Mouse (Mus musculus) urinary bladder, postnatal 10 days (tissue): Measurements from ENCODE around the gene Rpgrip1.

Source experiments
- DNase-seq: peaks from one replicate; pipeline ENCODE4 v3.0.0; 2022; ENCODE audit warnings: low spot score

The Rpgrip1 gene

DNA sequence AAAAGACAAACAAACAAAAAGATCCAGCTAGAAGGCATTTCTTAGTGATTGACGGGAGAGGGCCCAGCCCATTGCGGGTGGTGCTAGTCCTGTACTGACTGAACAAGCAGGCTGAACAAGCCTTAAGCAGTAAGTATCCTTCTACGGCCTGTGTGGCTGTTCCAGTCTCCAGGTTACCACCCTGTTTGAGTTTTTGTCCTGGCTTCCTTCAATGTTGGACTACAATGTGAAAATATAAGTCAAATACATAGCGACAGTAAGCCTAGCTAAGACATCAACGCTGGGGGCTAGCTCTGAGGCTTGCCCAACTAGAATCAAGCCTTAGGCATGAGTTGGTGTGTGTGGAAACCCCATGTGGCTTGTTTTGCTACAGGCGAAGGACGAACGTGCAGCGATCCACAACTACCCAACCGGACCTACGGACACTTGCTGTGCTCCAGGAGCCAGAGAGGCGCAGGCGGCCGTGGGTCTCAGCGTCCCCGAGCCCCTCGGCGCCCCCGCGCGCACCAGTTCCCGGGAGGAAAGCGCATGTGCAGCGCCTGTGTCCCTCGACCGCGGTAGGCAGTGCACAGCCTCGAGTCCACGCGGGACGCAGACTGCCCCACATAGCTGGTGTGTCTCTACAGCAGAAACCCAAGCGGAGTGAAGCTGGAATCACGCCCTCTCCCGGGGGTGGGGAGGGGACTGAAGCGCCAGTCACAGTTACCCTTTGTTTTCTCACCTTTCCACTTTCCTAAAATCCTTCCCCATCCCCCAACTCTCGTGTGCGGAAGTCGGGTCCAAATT lies 8.5 kb downstream of the Rpgrip1 start:
- no peak for DNase-seq

DNA sequence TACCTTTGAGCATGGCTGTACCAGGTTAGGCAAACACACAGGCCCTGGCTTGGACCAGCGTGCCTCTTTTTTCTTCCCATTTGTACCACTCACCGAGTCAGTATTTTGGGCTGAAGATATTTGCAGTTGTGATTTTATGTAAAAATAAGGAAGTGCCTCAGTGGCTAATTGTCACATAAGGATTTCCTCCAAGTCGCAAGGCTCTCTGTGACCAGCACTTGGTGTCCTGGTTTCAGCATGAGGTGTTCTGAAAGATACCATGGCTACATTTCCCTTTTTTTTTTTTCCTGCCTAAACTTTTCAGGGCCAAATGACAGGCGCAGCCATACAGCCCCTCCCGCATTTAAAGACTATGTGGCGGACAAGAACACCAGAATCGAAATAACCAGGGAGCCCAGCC lies 9.7 kb downstream of the Rpgrip1 start:
- no peak for DNase-seq

DNA sequence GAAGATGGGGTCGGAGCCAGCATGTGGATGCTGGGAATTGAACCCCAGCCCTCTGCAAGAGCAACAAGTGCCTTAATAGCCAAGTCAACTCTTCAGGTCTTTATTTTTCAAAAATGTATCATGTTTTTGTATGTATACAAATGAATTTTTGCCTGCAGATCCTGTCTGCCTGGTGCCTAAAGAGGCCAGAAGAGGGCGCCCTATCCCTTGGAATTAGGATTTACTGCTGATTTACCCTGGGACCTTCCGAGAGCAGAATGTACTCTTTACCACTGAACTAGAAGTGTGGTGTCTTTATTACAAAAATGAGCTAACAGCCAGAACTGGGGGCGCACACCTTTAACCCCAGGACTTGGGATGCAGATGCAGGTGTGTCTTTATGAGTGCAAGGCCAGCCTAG lies 13.4 kb downstream of the Rpgrip1 start:
- peak; percentile 25 for DNase-seq

DNA sequence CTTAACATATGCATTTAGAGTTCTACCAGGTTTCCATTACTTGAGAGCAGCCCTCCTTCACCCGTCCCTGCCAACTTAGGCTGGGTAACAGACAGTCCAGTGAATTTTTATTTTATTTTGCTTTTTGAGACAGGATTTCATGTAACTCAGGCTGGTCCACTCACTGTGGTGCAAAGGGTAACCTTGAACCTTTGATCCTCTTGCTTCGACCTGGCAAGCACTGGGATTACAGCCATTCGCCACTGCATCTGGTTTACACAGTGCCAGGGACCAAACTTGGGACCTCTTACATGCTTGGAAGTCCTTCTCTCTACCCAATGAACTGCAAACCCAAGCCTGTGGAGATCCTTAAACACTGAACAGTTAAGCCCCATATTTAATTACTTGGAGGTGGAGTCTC lies 14.1 kb downstream of the Rpgrip1 start:
- DNase-seq = no peak

DNA sequence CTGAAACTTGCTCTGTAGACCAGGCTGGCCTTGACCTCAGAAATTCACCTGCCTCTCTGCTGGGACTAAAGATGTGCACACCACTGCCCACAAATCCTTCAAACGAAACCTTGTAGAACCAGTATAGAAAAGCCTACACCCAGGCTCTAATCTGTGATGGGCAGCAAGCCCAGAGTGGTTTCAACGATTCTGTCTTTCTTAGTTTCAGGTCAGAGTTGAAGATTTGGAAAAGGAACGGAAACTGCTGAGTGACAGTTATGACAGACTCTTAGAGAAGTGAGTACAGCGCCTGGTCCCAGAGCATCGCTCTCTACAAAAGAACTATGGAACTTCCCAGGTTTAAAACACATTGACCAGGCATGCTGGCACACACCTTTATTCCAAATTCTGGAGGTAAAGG lies 23.1 kb downstream of the Rpgrip1 start:
- no peak for DNase-seq

GRCm38 (mm10) chr14:52140577-52141444 lies 30.3 kb downstream of the Rpgrip1 start:
- DNase-seq = no peak

GRCm38 (mm10) chr14:52141445-52142127 lies 31.1 kb downstream of the Rpgrip1 start:
- no peak for DNase-seq

GRCm38 (mm10) chr14:52144165-52144564 lies 33.7 kb downstream of the Rpgrip1 start:
- DNase-seq = no peak

- DNase-seq = no peak
Observed at GRCm38 (mm10) chr14:52146540-52146939, 36.0 kb downstream of the Rpgrip1 start.

DNA sequence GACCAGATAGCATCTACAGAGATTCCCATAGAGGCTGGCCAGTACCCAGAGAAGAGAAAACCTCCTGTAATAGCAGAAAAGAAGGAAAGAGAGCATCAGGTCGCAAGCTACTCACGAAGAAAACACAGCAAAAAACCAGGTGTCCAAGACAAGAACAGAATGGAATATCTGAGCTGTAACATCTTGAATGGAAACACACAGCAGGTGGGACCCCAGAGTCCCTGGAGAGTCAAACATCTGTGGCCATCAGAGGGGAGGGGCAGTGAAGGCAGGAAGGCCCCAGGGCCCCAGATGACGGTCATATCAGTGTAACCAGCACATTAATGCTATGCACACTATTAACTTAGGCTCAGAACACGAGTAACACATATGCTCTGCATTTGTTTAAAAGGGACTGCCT lies 39.4 kb downstream of the Rpgrip1 start:
- no peak for DNase-seq

DNA sequence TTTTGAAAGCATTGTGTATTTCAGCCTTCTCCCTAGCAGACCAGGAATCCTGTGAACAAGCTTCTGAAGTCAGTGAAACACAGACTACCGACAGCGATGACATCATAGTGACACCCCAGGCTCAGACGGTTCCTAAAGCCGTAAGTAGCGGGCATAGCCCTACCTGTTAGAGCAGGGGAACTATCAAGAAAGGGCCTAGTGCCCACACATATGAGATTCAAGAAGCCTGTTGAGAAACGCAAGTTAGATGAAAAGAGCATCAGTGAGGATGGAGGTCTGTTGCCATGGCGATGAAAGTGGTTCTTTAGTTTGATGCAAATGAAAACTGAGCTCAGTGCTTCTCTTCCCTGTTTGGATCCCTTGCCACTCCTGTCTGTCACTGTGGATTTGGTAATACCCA lies 41.7 kb downstream of the Rpgrip1 start:
- no peak for DNase-seq

DNA sequence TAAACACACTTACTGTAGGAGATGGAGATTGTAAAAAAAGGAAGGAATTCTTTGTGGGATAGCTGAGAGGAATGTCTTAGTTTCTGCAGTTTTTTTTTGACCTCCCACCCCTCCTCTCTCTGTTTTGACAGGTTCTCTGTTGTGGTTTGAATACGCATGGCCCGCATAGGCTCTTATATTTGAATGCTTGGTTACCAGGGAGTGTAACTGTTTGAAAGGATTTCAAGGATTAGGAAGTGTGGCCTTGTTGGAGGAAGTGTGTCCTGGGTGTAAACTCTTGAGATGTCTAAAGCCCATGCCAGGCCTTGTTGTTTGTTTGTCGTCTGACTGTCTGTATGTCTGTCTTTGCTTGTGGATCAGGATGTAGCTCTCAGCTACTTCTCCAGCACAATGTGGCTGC lies 42.1 kb downstream of the Rpgrip1 start:
- DNase-seq = no peak

DNA sequence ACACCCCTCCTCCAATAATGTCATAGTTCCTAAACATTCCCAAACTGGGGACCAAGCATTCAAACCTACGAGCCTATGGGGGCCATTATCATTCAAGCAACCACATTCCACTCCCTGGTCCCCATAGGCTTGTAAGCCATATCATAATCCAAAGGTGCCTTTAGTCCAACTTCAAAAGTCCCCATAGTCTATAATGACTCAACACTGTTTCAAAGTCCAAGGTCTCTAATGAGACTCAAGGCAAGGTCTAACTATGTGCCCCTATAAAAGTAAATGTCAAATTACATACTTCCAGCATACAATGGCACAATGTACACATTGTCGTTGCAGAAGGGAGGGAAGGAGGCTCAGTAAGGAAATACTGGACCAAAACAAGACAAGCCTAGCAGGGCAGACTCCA lies 44.5 kb downstream of the Rpgrip1 start:
- DNase-seq = no peak

GRCm38 (mm10) chr14:52160911-52161310 lies 50.4 kb downstream of the Rpgrip1 start:
- no peak for DNase-seq

DNA sequence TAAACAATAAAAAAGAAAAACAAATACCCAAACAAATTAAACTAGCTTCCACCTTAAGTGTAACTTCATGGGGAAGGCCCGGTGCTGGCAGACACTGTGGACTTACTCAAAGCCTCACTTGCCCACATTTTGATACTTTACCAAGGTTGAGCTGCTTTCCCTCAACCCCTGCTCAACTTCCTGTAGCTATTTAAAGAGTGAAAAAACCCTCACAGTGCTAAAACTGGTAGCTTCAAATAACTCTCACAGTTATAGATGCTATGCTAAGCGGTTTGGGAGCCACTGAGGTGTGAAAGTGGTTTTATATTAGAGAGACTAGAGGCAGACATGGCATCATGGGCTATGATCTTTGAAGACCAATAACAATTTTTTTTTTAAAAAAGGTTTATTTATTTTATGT lies 56.1 kb downstream of the Rpgrip1 start:
- DNase-seq = no peak

DNA sequence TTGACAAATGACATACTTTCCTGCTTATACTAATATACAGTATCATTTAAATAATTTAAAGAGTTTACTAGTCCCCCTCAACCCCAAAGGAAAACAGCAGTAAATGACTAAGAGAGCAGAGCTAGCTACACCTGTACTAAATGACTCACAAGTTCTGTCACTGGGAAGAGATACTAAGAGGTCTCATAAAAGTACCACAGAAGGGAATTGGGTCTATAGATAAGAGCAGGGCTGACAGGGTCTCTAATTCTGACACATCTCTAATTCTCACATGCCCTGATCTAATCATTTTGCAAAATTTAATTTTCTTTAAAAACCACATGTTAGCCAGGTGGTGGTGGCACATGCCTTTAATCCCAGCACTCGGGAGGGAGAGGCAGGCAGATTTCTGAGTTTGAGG lies 78.3 kb downstream of the Rpgrip1 start:
- DNase-seq = no peak

DNA sequence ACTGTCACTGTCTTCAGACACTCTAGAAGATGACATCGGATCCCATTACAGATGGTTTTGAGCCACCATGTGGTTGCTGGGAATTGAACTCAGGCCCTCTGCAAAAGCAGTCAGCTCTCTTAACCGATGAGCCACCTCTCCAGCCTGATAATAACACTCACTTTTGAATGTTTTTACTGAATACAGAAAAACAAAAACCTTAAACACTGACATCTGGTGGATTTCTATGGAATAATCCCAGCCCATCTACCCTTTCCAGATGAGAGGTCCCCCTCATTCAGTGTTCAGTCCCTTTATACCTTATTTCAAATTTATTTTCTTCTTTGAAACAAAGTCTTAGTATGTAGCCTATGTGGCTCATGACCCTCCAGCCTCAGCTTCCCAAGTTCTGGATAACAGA lies 79.0 kb downstream of the Rpgrip1 start:
- no peak for DNase-seq

DNA sequence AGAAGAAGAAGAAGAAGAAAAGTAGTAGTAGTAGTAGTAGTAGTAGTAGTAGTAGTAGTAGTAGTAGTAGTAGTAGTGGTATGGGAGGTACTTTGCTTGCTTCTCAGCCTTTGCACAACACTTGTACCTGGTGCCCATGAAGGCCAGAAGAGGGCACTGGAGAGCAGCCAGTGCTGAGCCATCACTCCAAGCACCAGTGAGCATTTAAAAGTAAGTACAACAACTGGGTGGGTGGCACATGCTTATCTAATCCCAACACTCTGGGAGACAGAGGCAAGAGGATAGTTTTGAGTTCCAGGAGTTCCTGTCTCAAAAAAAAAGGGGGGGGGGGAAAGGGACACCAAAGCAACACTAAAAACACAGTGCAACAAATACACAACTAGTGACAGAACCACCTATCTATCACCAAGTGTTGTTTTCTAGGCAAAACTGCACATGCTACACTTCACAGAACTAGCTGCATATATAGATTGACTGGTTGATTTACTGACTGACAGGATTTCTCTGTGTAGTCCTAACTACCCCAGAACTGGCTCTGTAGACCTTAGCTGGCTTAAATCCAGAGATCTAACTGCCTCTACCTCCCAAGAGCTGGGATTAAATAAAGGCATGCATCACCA lies 80.3 kb downstream of the Rpgrip1 start:
- DNase-seq = no peak

GRCm38 (mm10) chr14:52195691-52196090 lies 85.2 kb downstream of the Rpgrip1 start:
- DNase-seq = no peak

DNA sequence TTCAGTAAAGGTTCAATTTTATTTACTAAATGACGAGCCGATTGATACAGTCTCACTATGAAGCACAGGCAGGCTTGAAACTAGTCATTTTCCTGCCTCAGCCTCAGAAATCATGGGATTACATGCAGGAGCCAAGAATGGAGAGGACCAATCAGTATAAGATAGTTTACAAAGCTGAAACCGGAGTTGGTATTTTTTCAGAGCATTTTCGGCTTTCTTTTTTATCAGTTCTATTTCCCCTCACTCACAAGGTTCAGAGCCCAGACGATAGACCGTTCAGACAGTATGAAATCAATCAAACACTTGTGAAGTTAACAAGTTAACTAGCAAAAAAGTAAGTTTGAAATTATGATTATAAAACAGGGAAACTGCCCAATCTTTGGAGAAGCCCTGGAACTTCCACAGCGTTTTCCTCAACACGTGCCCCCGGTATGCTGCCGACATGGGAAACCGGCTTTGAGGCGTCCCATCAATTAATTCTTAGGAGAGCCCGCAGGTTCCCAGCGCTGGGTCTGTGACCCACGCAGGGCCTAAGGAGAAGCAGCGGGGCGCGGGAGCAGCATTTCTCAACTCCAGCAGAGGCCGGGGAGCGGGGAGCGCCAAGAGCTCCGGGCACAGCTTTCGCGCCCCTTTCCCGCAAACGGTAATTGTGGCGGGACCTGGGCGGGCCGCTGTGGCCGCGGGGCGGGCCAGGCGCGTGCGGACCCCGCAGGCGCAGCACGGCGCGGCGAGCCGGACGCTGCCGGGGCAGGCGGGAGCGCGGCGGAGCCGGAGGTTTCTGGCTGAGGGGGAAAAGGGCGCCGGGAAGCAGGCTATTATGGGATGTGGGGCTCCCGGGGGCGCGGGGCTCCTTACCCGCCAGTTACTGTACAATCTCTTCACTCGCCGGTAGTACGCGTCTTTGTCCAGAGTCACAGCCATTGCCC lies 86.0 kb downstream of the Rpgrip1 start:
- DNase-seq = no peak

DNA sequence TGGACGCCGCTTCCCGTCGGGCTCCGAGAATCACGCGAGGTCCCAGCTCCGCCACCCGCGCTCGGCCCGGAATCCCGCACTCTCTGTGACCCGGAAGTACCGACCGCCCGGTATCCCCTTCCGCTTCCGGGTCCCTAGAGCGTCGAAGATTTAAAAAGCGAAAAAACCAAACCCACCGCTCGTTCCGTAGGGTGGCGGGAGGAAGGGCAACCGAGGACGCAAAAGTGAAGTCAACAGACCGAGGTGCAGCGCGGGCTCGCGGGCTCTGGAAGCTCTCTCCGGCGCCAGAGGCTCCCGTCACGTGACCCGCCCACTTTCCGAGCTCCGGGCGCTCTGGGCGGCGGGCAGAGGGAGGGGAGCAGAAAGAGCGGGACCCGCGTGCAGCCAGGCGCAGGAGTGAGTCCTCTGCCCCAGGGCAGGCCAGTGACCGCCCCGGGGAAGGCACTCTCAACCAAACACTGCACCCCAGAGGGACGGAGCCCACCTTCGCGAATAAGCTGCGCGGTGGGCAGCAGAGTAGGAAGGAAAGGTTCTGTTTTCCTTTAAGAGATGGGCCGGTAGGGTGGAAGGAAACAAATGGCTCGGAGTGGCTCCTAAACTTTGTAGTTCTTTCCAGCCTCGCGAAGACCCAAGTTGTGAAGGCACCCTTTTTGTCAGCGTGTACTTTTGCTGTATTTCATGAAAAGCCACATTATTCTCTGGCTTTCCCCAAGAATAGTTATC lies 86.8 kb downstream of the Rpgrip1 start, which contains the start of gene Supt16:
Supt16 (minus strand) TSS at position 261 of the 723 bp plus-strand sequence.
- peak; percentile 30 for DNase-seq
